Mouse (Mus musculus) frontal cortex, postnatal 10 days (tissue): ENCODE data around the gene Pfdn6.
"Not testable (repeated sequence)": the region's sequence is repeated elsewhere in the genome, so short reads cannot be mapped to it uniquely, and the experiment has no call there.

ENCODE experiments used
- DNase-seq, 2 experiments: peaks; one replicate each; pipeline ENCODE4 v3.0.0; 2022; ENCODE audit warnings: low spot score in 2 of 2, mixed read lengths in 1 of 2

Gene Pfdn6

DNA sequence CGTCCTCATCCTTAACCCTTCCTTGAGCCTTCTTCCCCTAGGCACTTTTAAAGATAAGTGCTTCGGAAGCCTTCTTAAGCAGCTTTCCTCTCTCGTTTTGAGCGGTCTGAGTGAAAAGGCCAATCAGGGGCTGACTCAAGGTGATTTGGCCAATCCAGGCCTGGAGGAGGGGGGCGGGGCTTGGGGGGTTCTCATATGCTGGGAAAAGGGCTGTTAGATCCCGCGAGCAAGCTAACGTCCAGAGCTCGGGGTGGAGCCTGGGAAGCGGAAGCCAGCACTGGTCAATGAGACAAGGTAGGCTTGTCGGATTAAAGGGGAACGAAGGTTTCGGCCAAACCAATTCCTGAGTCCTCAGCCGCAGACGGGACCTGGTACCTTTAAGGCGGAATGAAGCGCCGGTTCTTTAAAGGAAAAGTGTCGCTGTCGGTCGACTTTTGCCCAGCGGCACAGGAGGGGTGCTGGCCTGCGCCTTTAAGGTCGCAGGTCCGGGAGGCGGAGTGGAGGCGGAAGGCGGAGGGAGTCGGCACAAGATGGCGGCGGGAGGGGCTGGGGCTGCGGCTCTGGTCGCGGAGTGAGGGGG is 24.4 kb downstream of the Pfdn6 start, which contains the start of the genes Tapbp and Zbtb22:
Gene Tapbp (plus strand): TSS at position 229 of the 580 bp plus-strand sequence.
Gene Zbtb22 (plus strand): TSS at position 234 of the 580 bp plus-strand sequence.
- DNase-seq: peak; percentile 94 to 95

GRCm38 (mm10) chr17:33914969-33915391 is 25.2 kb downstream of the Pfdn6 start:
- no peak for DNase-seq

GRCm38 (mm10) chr17:33913905-33914304 is 26.2 kb downstream of the Pfdn6 start:
- DNase-seq: no peak

GRCm38 (mm10) chr17:33913264-33913663 is 26.9 kb downstream of the Pfdn6 start:
- DNase-seq: no peak

GRCm38 (mm10) chr17:33911813-33912414 is 28.2 kb downstream of the Pfdn6 start:
- no peak for DNase-seq

- peak in 1 of 2 experiments; percentile 34 for DNase-seq
These were observed 28.9 kb downstream of the Pfdn6 start for GRCm38 (mm10) chr17:33911052-33911812.

- peak in 1 of 2 experiments; percentile 5 for DNase-seq
These were observed 29.6 kb downstream of the Pfdn6 start for GRCm38 (mm10) chr17:33910346-33911051.

- peak in 1 of 2 experiments; percentile 27 for DNase-seq
These were observed 30.3 kb downstream of the Pfdn6 start for GRCm38 (mm10) chr17:33909869-33910250.

DNA sequence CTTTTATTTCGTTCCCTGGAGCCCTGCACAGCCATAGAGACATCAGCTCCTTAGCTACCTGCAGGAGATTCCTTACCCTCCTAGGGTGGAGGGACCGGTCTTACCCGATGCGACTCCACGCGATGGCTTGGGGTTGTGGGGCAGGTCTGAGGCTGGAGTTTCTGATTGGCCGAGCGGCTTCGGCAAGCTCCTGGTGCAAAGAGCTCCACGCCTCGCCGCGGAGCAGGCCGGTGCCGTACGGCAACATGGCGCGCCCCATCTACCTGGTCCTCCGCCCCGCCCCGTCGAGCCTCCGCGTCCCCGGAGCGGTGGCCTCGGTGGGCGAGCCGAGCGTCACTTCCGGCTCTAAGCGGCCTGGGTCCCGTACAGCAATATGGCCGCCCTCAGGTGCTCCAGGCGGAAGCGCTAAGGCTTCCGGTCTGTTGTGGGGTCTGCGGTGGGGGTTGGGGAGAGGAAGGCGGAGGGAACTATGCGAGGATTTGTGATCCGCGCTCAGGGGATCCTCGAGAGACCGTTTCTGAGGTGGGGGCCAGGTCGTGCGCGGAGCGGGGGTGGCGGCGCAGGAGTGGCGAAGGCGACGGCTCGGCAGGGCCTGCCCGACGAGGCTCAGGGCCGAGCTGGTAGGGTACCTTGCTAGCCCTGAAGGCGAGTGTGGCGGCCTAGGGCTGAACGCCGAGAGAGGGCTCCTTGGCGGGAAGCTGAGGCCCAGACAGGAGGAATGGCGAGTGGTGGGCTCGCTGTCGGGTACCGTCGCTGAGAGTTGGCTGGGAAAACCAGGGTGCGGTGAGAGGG is 30.9 kb downstream of the Pfdn6 start, which contains the start of gene Daxx:
Gene Daxx (plus strand): TSS at position 338 of the 792 bp plus-strand sequence.
- peak; percentile 98 to 99 for DNase-seq

GRCm38 (mm10) chr17:33908331-33909076 is 31.6 kb downstream of the Pfdn6 start:
- DNase-seq: peak; percentile 71 to 73

GRCm38 (mm10) chr17:33904835-33905234 is 35.3 kb downstream of the Pfdn6 start, which contains the start of gene Platr17:
Gene Platr17 (plus strand): TSS chr17:33905135.
- DNase-seq: not testable (repeated sequence)

DNA sequence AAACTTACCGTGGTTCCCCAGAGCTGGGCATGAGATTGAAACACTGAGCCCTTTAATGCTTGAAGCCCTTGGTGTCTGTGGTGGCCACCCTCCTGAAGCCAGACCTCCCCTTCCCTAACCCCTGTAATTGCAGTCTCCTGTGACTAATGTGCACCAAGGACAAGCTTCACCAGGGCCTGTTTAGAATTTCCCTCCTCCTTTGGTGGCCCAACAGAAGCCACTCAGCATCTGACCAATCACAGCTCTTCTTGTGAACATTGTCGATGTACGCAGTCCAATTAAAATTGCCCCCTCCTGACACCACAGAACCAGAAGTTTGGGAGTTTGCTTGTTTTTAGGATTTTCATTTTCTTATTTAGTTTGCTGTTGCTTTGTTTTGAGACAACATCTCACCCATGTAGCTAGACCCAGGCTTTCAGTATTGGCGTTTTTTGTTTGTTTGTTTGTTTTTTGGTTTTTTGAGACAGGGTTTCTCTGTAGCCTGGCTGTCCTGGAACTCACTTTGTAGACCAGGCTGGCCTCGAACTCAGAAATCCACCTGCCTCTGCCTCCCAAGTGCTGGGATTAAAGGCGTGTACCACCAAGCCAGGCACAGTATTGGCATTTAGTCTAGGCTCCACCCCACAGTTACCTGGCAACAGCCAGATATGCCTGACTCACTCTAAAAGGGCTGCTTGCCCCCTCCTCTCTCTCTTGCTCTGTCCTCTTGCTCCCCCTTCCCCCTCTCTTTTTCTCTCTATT is 36.1 kb downstream of the Pfdn6 start:
- not testable (repeated sequence) for DNase-seq

DNA sequence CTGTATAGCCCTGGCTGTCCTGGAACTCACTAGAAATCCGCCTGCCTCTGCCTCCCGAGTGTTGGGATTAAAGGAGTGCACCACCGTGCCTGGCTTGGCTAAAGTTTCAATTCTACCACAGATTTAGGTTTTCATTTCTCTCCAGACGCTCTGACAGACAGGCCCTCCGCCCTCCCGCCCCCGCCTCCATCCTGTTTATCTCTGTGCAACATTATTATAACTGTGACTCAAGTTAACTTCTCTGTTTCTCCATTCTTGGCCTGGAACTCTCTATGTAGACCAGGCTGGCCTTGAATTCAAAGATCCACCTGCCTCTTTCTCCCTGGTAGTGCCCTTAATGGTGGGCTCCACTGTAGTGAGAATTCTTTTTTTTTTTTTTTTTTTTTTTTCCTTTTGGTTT is 37.7 kb downstream of the Pfdn6 start:
- no peak for DNase-seq

- no peak for DNase-seq
These were observed 38.1 kb downstream of the Pfdn6 start for GRCm38 (mm10) chr17:33902079-33902478.

GRCm38 (mm10) chr17:33901653-33902052 is 38.5 kb downstream of the Pfdn6 start:
- DNase-seq: no peak

DNA sequence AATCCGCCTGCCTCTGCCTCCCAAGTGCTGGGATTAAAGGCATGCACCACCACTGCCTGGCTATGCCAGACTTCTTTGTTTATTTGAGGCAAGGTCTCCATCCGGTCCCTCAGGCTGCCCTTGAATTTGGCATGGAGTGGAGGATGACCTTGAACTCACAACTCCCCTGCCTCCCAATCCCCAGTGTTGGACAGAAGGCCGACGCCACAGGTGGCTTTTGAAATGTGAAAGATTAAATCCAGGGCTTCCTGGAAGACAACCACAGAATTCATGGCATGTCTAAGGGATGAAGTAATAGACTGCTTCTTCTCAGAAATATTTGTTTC is 39.2 kb downstream of the Pfdn6 start:
- DNase-seq: no peak

GRCm38 (mm10) chr17:33900281-33900988 is 39.7 kb downstream of the Pfdn6 start:
- DNase-seq: no peak

DNA sequence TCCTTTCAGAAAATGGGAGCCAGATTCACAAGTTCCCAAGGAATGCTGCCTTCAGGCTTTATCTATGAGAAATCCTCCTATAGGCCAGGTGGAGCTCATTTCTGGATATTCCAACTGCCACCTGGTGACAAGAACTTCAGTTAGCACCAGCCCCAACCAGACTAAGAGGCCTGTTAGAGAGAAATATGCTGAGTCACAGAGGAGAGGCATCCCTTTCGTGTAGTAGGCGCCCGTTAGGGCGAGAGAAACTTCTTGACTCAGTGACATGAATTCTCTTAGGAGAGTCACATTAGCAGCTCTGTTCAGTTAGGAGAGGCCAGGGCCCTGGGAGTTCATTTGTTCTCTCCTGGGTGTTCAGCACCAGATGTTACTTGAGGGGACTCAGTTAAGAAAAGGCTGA is 40.5 kb downstream of the Pfdn6 start:
- DNase-seq: no peak

- DNase-seq: not testable (repeated sequence)
These were observed 42.0 kb downstream of the Pfdn6 start for GRCm38 (mm10) chr17:33898193-33898592.
